Mouse (Mus musculus): Measurements from ENCODE around the gene 9330182L06Rik. TPM values are rescaled to one million over a fixed set of nuclear protein-coding genes. Genes with fewer than 3 reads are reported as not detected.

Gene 9330182L06Rik
- polyA plus RNA-seq, 1 experiment, result 4.5 TPM

GRCm38 (mm10) chr5:9295777-9296549 is 30.0 kb downstream of the 9330182L06Rik start:
- H3K36me3 ChIP-seq (ENCODE audit: control insufficient read depth, insufficient read depth, low read length, poor library complexity, severe bottlenecking), result no peaks in the 10 kb centered on the region
- no peaks in the 10 kb centered on the region for H3K4me1 ChIP-seq (ENCODE audit: control insufficient read depth, insufficient read depth, low read length)
- no peak overlapping the region for H3K4me3 ChIP-seq (ENCODE audit: low read depth, low read length)
- TF ChIP-seq CTCF (IDR thresholded peaks at IDR 0.05; ENCODE audit: low read depth, low read length) (no peak), EP300 (IDR thresholded peaks at IDR 0.05; ENCODE audit: insufficient read depth, low read depth, low read length) (no peak), POLR2A (IDR thresholded peaks at IDR 0.05; ENCODE audit: insufficient read depth, low read length) (no peak)
- no peaks in the 10 kb centered on the region for H3K9me3 ChIP-seq (replicated peaks; ENCODE audit: control insufficient read depth, insufficient read depth, low read length, poor library complexity, severe bottlenecking)
- H3K27me3 ChIP-seq (ENCODE audit: control insufficient read depth, insufficient read depth, low read length, poor library complexity, severe bottlenecking), result no peaks in the 10 kb centered on the region
- no peak overlapping the region for H3K9ac ChIP-seq (ENCODE audit: low read depth, poor library complexity, severe bottlenecking)
- H3K27ac ChIP-seq (ENCODE audit: insufficient read depth, low read length), result no peak overlapping the region

- Histone ChIP-seq H3K36me3 (ENCODE audit: control insufficient read depth, insufficient read depth, low read length, poor library complexity, severe bottlenecking) (no peaks in the 10 kb centered on the region), H3K9ac (ENCODE audit: low read depth, poor library complexity, severe bottlenecking) (no peak overlapping the region), H3K4me3 (ENCODE audit: low read depth, low read length) (no peak overlapping the region), H3K9me3 (replicated peaks; ENCODE audit: control insufficient read depth, insufficient read depth, low read length, poor library complexity, severe bottlenecking) (no peaks in the 10 kb centered on the region), H3K27me3 (ENCODE audit: control insufficient read depth, insufficient read depth, low read length, poor library complexity, severe bottlenecking) (no peaks in the 10 kb centered on the region), H3K27ac (ENCODE audit: insufficient read depth, low read length) (no peak overlapping the region), H3K4me1 (ENCODE audit: control insufficient read depth, insufficient read depth, low read length) (no peaks in the 10 kb centered on the region)
- TF ChIP-seq POLR2A (IDR thresholded peaks at IDR 0.05; ENCODE audit: insufficient read depth, low read length), result no peak
- TF ChIP-seq EP300 (IDR thresholded peaks at IDR 0.05; ENCODE audit: insufficient read depth, low read depth, low read length), result no peak
- TF ChIP-seq CTCF (IDR thresholded peaks at IDR 0.05; ENCODE audit: low read depth, low read length), result no peak
These were observed 30.6 kb downstream of the 9330182L06Rik start for GRCm38 (mm10) chr5:9296550-9296928.

GRCm38 (mm10) chr5:9326863-9327262 is 60.9 kb downstream of the 9330182L06Rik start:
- Histone ChIP-seq H3K27ac (ENCODE audit: insufficient read depth, low read length) (no peak overlapping the region), H3K27me3 (ENCODE audit: control insufficient read depth, insufficient read depth, low read length, poor library complexity, severe bottlenecking) (no peaks in the 10 kb centered on the region), H3K9me3 (replicated peaks; ENCODE audit: control insufficient read depth, insufficient read depth, low read length, poor library complexity, severe bottlenecking) (no peaks in the 10 kb centered on the region), H3K9ac (ENCODE audit: low read depth, poor library complexity, severe bottlenecking) (no peak overlapping the region), H3K4me3 (ENCODE audit: low read depth, low read length) (no peak overlapping the region), H3K36me3 (ENCODE audit: control insufficient read depth, insufficient read depth, low read length, poor library complexity, severe bottlenecking) (no peaks in the 10 kb centered on the region), H3K4me1 (ENCODE audit: control insufficient read depth, insufficient read depth, low read length) (no peaks in the 10 kb centered on the region)
- TF ChIP-seq EP300 (IDR thresholded peaks at IDR 0.05; ENCODE audit: insufficient read depth, low read depth, low read length), result no peak
- no peak for TF ChIP-seq POLR2A (IDR thresholded peaks at IDR 0.05; ENCODE audit: insufficient read depth, low read length)
- TF ChIP-seq CTCF (IDR thresholded peaks at IDR 0.05; ENCODE audit: low read depth, low read length), result no peak

- no peak overlapping the region for H3K27ac ChIP-seq (ENCODE audit: insufficient read depth, low read length)
- no peak overlapping the region for H3K9ac ChIP-seq (ENCODE audit: low read depth, poor library complexity, severe bottlenecking)
- no peak for TF ChIP-seq EP300 (IDR thresholded peaks at IDR 0.05; ENCODE audit: insufficient read depth, low read depth, low read length)
- H3K27me3 ChIP-seq (ENCODE audit: control insufficient read depth, insufficient read depth, low read length, poor library complexity, severe bottlenecking), result no peaks in the 10 kb centered on the region
- no peaks in the 10 kb centered on the region for H3K4me1 ChIP-seq (ENCODE audit: control insufficient read depth, insufficient read depth, low read length)
- H3K36me3 ChIP-seq (ENCODE audit: control insufficient read depth, insufficient read depth, low read length, poor library complexity, severe bottlenecking), result no peaks in the 10 kb centered on the region
- H3K9me3 ChIP-seq (replicated peaks; ENCODE audit: control insufficient read depth, insufficient read depth, low read length, poor library complexity, severe bottlenecking), result no peaks in the 10 kb centered on the region
- H3K4me3 ChIP-seq (ENCODE audit: low read depth, low read length), result no peak overlapping the region
These were observed 61.6 kb downstream of the 9330182L06Rik start for GRCm38 (mm10) chr5:9327528-9327927.

- Histone ChIP-seq H3K9ac (ENCODE audit: low read depth, poor library complexity, severe bottlenecking) (no peak overlapping the region), H3K27ac (ENCODE audit: insufficient read depth, low read length) (no peak overlapping the region), H3K4me3 (ENCODE audit: low read depth, low read length) (no peak overlapping the region), H3K36me3 (ENCODE audit: control insufficient read depth, insufficient read depth, low read length, poor library complexity, severe bottlenecking) (no peaks in the 10 kb centered on the region), H3K4me1 (ENCODE audit: control insufficient read depth, insufficient read depth, low read length) (no peaks in the 10 kb centered on the region), H3K9me3 (replicated peaks; ENCODE audit: control insufficient read depth, insufficient read depth, low read length, poor library complexity, severe bottlenecking) (no peaks in the 10 kb centered on the region), H3K27me3 (ENCODE audit: control insufficient read depth, insufficient read depth, low read length, poor library complexity, severe bottlenecking) (no peaks in the 10 kb centered on the region)
- TF ChIP-seq CTCF (IDR thresholded peaks at IDR 0.05; ENCODE audit: low read depth, low read length), result no peak
- TF ChIP-seq POLR2A (IDR thresholded peaks at IDR 0.05; ENCODE audit: insufficient read depth, low read length), result no peak
- no peak for TF ChIP-seq EP300 (IDR thresholded peaks at IDR 0.05; ENCODE audit: insufficient read depth, low read depth, low read length)
These were observed 73.0 kb downstream of the 9330182L06Rik start for GRCm38 (mm10) chr5:9338756-9339510.
